ENCODE assay signal across 12 mouse cellular contexts in genomic region chr3:108851554-108851953, GRCm38 (mm10). TPM values are rescaled to one million over a fixed set of nuclear protein-coding genes. Genes with fewer than 3 reads are reported as not detected.
"Had no signal": no experiment of that assay in that cellular context is flagged by ENCODE, and none has a peak within 500 bp of the region (broad histone marks: within the 10 kb centered on the region; RNA-seq: fewer than 3 reads in every experiment).

No protein-coding gene starts in this region.

- H3K36me3 ChIP-seq: limb, embryonic 12.5 days; liver, embryonic 13.5 days; lung, embryonic 15.5 days; midbrain, embryonic 12.5 days; neural tube, embryonic 15.5 days had no signal

- H3K27ac ChIP-seq: limb, embryonic 12.5 days; liver, embryonic 13.5 days; lung, embryonic 15.5 days; midbrain, embryonic 12.5 days; neural tube, embryonic 15.5 days had no signal

- H3K9me3 ChIP-seq: limb, embryonic 12.5 days; liver, embryonic 13.5 days; lung, embryonic 15.5 days; midbrain, embryonic 12.5 days; neural tube, embryonic 15.5 days had no signal

- H3K4me3 ChIP-seq: limb, embryonic 12.5 days; liver, embryonic 13.5 days; lung, embryonic 15.5 days; midbrain, embryonic 12.5 days; myocyte; neural tube, embryonic 15.5 days had no signal

- H3K4me2 ChIP-seq: limb, embryonic 12.5 days; liver, embryonic 13.5 days; lung, embryonic 15.5 days; midbrain, embryonic 12.5 days; neural tube, embryonic 15.5 days had no signal

- H3K9ac ChIP-seq: limb, embryonic 12.5 days; liver, embryonic 13.5 days; liver, postnatal 0 days; lung, embryonic 15.5 days; midbrain, embryonic 12.5 days; neural tube, embryonic 15.5 days had no signal

- H3K27me3 ChIP-seq: limb, embryonic 12.5 days; liver, embryonic 13.5 days; lung, embryonic 15.5 days; midbrain, embryonic 12.5 days; neural tube, embryonic 15.5 days had no signal

- DNase-seq: liver; liver, embryonic 13.5 days; liver, postnatal 0 days; thymus, adult 18-20 months had no signal

RNA-seq across cellular contexts. Expression of gene Fndc7, which starts 38.3 kb away (rescaled TPM):
- total RNA-seq: megakaryocyte-erythroid progenitor cell, adult 5-6 weeks had no signal
- polyA plus RNA-seq: kidney, embryonic 16.5 days; midbrain, embryonic 12.5 days; neural tube, embryonic 11.5 days had no signal
